Mouse (Mus musculus): ENCODE measurements at regions not wholly inside any gene's neighbourhood (a gene's known extent, or its start where the extent isn't known, plus 50 kb on each side); places are given as distances from the start of the nearest gene placed in this dataset.

DNA sequence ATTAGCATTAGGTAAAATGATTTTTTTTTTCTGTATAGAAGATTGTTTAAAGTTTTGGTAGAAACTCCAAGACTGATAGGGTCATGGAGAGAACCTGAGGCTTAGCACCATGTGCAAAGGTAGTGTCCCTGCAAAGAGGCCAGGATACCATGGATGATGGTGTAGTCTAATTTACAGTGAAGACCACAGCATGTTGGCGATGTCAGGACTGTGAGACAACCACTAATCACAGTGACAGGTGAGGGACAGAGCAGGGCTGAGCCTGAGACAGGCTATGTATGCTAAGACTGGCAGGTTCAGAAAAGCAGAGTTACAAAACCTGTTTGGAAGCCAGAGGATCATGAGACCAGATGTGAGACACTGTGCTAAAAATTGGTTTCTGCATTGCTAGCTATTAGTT lies 752.7 kb upstream of the Sel1l start:
- DNase-seq, result no peak

DNA sequence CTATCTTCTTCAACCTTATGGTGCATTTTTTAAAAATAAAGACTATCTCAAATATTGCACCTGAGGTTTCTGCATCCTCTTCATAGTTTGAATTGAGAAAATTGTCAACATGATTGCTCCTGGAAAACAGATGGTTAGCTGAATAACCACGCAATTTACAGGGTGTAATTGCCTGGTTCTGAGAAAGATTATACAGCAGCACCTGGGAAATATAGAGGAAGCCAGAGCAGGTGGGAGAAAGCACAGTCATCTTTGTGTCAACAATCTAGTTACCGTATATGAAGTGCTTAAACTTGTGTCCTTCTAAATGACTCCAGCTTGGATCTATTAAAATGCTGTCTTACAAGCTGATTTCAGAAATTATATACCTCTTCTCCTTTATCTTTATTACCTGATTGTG lies 740.8 kb upstream of the Sel1l start:
- no peak for DNase-seq

DNA sequence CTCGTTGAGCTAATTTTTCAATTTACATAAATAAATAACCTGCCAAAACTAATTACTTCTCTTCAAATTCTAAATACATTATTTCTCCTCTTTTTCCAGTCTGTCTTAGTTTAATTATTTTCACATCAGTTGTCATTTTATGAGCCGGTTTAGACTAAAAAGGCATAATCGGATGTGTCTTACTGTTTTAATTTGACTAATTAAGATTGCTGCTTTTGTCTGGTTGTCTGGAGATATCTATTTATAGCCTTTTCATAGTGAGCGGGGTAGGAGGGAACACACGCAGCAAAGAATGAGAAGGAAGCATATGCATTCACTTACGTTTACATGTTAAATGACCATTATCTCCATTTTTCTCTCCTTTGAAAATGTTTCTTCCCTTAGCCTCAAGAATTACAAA lies 740.3 kb upstream of the Sel1l start:
- no peak for DNase-seq

DNA sequence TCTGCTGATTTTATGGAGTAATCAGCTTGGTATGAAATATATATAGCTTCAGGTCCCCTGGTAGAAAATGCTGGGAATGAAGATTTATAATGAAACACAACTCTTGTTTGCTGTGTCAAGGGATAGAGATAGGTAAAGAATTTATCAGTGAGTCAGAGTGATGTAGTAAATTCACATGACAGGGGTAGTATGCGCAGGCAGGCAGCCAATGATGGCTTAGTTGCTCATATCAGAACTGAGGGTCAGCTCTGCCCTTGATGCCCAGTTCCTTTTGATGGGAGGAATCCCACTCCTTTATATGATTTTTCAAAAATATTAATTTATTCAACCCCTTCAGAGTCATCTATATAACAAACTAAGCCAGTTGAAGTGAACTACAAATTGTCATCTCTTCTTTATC lies 729.6 kb upstream of the Sel1l start:
- no peak for DNase-seq

All from cerebellum, adult 11 months (tissue).